Mouse (Mus musculus) left cerebral cortex, postnatal 36 days (tissue): Measurements from ENCODE around the gene A630095N17Rik. TPM values are rescaled to one million over a fixed set of nuclear protein-coding genes. Genes with fewer than 3 reads are reported as not detected.

Experiments used
- DNase-seq, 2 experiments: peaks; one replicate each; pipeline ENCODE4 v3.0.0; 2021 to 2022; ENCODE audit warnings: low spot score in 2 of 2, mixed read lengths in 1 of 2
- intact Hi-C: fragments of 180-260 bp; cut with DNase I; formaldehyde crosslinking; loops from one replicate; pipeline ENCODE4 v1.15.1; 2025
- total RNA-seq, 2 experiments: library from RNA; stranded (reverse); gene quantifications; 2 replicates each; pipeline ENCODE4 v1.2.3; 2021

The A630095N17Rik gene
- total RNA-seq, 2 experiments from 2014 or later, result not detected

DNA sequence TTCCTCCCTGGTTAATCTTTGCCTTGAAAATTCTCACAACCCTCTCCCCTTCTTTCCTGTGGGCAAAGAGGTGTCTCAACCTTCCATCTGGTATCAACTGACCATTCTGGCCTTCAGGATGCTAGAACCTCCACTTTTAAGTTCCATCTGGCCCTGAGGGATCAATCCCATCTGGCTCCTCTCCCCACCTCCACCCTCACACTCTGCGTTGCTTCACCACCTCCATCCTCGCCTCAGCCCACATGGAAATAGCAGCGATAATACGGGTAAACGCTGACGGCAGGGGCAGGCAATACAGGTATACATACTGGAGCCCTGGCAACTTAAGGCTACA lies 14.0 kb downstream of the A630095N17Rik start:
- intact Hi-C loops, result loop anchor here (1.0 to 2.0 kb wide), 2 partner anchors 18 to 45 kb away; partner anchors contain the start of gene Dnajb2
- DNase-seq, result peak in 1 of 2 experiments; percentile 67

DNA sequence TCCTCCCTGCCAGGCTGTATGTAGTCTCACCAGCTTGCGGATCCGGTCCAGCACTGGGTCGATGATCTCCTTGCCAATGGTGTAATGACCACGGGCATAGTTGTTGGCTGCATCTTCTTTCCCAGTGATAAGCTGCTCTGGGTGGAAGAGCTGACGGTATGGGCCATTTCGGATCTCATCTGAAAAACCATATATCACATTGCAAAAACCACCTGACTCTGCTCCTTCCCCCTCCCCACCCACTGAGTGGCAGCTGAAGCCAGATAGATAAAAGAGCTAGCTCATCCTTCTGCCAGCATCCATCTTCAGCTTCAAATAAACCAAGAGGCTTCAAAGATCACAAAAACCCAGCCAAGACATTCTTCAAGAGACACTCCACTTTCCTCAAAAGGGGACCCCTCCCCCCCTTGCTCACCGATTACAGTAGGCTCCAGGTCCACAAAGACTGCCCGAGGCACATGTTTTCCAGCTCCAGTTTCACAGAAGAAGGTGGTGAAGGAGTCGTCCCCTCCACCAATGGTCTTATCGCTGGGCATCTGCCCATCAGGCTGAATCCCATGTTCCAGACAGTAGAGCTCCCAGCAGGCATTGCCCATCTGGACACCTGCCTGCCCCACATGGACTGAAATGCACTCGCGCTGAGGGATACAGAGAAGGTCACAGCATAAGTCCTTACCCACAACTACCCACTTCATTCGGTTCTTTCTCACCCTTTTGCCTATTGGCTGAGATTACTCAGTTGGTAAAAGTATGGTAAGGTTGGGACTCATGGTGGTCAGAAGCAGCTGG lies 14.9 kb downstream of the A630095N17Rik start:
- intact Hi-C loops, result no loop called here
- DNase-seq, result no peak

DNA sequence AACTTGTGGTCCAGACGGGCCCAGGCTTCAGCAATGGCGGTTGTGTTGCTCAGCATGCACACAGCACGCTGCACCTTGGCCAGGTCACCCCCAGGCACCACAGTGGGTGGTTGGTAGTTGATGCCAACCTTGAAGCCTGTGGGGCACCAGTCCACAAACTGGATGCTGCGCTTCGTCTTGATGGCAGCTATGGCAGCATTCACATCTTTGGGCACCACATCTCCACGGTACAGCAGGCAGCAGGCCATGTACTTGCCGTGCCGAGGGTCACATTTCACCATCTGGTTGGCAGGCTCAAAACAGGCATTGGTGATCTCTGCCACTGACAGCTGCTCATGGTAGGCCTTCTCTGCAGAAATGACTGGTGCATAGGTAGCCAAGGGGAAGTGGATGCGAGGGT lies 16.1 kb downstream of the A630095N17Rik start:
- intact Hi-C loops, result no loop called here
- no peak for DNase-seq

DNA sequence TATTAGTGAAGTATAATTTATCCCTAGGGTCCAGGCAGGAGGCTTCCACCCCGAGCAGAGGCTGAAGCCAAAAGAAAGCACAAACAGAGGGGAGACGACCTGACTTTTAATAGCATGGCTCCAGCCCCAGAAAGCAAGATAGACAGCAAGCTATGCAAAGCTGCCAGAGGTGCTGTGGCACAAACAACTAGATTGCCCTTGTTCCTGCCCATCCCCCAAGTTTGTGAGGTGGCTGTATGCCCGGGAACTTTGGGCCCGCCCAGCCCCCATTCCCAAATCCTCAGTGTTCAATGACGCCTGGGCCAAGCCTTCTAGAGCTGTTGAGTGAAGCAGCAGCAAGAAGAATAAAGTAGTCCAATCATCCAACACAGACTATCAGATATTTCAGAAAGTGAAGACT lies 17.0 kb downstream of the A630095N17Rik start:
- intact Hi-C loops, result no loop called here
- peak in 1 of 2 experiments; percentile 63 for DNase-seq

DNA sequence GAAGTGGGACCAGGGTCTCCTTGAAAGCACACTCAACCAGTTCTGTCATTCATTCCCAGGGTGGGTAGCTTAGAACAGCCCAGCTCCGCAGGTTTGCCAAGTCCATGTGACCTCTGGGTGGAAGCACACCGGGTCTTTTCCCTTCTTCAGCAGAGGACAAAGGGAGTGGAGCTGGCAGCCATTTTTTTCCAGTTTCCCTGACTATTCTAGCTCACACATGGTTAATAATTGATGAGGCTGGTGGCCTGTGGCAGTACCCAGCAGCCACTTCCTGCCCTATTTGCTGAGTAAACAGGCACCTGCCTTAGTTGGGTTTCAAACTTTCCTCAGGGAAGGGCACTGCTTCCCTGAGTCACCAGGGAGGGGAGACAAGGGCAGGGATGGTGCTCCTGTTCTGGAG lies 17.5 kb downstream of the A630095N17Rik start:
- no peak for DNase-seq
- intact Hi-C loops, result no loop called here

DNA sequence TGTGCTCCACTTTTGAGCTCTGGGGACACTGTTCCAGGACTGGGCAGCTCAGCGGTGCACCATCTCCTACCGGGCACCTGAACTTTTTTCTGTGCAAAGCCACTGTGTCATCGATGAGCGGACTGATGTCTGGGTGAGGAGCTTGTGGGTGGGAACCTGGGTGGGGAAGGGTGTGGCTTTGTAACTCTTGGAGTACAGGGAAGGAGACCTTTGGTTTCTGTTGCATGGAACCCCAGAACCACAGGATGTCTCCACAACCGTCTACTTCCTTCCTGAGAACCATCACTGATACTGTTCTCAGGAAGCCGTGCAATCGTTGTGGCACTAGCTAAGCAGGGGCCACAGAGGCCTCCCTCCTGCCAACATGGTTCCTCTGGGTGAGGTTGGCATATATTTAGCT lies 18.8 kb downstream of the A630095N17Rik start:
- DNase-seq, result no peak
- intact Hi-C loops, result no loop called here

DNA sequence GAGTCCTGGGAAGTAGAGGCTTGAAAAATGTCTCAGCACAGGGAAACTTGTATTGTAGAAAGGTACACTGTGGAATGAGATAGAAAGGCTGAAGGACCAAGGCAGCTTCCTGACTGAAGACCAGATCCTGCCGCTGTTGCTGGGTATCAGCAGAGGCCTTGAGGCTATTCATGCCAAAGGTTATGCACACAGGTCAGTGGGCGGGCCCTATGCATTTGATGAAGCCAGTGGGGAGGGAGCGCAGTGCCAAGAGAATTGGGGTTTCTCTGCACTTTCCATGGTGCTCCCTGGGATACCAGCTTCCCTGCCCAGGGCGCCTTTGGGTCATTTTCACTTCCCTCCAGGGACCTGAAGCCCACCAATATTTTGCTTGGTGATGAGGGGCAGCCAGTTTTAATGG lies 19.4 kb downstream of the A630095N17Rik start:
- no peak for DNase-seq
- intact Hi-C loops, result no loop called here

DNA sequence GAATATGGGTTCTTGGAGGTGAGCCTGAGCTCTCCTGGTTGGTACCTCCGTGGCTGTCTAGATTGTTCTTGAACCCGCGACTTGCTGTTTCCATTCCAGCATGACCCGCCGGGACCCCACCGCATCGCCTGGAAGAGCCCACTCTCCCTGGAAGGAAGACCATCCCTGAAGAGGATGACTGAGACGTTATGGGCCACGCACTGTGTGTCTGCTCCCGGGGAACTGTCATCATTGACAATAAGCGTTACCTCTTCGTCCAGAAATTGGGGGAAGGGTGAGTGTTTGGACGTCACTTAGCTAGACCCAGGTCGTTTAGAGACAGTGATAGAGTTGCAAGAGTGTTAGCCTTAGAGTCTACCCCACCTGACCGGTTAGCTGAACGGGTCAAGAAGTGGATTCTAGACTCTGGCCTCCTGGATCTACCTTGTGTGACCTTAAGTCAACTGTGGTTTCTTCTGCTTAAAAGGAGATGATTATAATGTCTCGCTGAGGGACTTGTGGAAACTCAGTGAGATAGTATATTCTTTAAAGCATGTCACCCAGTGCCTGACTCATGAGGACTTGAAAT lies 20.7 kb downstream of the A630095N17Rik start:
- intact Hi-C loops, result no loop called here
- no peak for DNase-seq

DNA sequence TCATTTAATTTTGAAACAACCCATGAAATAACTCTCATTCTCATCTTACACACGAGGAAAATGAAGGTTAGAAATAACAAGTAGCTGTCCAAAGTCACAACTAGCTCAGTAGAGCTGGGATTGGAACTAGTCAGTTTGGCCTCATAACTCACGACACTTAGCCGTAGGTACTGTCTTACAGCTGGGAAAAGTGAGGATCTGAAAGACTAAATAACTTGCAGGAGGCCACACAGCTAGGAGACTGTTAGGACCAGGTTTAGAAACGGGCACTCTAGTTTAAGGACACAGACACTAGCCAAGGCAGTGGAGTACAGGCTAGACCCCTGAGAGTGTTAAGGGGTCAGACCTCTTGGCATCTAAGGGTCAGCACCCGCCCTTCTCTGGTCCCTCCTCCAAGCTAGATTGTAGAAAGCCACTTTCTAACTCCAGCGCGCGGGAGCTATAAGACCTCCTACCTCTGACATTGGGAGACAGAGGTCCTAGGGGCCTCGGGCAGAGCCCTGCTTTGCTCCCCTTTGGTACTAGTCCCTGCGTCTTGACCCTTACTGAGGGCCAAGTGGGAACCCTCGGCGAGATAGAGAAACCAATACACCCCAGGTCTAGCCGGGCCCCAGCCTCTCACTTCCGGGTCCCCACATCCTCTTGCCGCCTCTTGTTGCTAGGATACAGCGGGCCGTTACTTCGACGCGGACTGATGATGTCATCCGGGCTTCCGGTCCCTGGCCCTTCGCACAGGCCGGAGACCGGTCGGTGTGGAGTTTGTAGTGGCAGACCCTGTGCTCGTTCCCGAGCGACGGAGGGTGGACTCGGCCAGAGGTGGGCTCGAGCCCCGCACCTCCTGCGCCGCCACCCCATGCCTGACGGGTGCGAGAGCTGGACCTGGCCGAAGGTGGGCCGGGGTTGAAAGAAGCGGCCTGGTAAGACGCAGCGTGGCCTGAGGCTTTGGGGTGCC lies 21.5 kb downstream of the A630095N17Rik start, which contains the start of the genes Glb1l and Stk16:
Glb1l (minus strand) TSS at position 678 of the 952 bp plus-strand sequence.
Stk16 (plus strand) TSS at position 703 of the 952 bp plus-strand sequence.
- intact Hi-C loops, result no loop called here
- DNase-seq, result peak; percentile 97

DNA sequence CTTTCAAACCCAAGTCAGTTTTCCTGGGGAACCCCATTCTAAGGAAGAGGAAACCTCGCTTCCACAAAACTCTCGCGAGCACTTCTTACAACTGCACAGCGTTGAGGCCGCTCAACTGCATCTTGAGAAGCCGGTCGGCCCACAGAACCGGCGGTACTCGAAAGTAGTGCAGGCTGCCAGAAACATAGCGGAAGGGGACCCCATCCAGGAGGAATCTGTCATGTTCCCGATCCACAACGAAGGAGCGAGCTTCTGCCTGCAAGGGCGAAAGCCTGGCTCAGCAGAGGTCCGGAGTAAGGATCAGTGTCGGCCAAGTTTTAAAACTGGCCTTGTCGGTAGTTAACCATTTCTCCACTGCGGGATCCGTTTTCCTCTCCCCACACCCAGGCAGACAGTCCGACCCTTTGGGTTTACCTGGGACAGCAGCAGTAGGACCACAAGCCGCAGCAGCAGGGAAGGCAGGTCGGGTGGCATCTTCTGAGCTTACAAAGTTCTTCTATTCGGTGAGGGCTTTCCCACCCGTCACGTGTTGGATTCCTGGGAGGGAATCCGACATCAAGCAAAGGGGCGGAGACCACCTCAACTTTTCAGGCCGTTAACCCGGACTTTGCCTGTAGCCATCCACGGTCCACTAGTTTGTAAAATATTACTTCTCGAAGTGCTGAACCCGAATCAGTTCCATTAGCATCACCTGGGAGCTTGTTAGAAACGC lies 22.8 kb downstream of the A630095N17Rik start:
- intact Hi-C loops, result no loop called here
- DNase-seq, result no peak

DNA sequence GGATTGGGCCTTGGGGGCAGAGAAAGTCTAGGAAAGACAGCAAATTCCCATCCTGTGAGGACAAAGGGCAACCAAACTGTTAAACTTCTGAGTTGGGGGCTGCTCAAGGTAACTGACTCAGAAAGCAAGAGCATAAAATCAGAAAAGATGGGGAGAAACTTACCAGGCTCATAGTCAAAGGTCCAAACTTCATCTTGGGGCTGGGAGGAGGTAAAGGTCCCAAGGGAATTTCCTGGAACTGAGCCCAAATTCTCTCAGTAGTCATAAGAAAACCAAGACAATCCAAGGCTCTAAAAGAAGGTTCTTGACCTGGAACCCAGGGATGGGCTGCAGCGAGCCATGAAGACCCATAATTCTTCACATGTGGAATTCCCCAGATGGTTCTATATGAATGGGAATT lies 30.7 kb downstream of the A630095N17Rik start:
- no peak for DNase-seq
- intact Hi-C loops, result no loop called here

DNA sequence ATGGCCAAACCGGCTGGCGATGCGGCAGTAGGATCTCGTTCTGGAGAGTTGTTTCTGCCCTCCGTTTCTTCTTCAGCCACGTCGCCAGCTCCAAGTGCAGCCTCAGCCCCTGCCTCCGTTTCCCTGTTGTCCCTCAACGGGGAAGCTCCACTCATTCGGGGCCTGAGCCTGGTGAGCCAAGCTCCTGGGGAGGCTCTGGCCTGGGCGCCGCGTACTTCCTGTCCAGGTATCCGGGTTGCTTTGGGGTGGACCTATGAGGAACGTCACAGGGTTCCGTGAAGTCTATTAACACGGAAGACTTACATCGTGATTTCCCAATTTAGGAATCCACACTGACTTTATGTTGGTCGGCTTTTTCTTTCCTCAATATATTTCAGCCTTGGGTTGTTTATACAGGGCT lies 39.5 kb downstream of the A630095N17Rik start:
- intact Hi-C loops, result no loop called here
- DNase-seq, result no peak

DNA sequence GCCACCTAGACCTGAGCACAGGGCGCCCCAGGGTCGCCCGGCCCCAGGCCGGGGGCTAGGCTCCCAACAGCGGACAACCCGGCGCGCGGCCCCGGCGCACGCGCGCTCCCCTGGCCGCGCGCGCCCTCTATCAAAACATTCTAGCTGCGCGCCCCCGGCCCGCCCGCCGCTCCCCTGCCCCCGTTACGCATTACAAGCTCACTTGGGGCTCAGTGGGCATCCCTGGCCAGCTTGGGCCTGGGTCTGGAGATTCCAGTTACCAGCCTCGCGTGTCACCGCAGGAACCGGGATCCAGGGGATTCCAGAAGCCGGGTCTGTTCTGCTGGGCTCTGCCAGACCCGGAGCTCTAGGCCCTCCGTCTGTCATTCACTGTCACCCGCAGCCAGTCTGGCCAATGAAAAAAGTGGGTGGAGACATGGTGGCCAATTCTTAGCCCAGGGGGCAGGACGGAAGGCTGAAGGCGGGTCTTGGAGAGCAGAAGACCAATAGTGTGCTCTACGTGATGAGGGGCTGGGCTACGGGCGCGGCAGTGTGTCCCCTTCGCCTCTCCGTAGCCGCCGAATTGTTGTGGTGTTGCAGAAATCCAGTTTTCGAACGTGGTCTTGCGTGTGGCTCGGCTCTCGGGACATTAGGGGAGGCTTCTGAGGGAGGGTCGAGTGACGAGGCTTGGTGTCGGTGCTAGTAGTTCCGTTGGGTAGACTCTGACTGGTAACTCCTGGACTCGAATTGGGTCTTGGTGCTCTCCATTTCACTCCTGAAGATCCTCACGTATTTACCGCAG lies 40.1 kb downstream of the A630095N17Rik start, which contains the start of the genes Ankzf1 and Atg9a:
Ankzf1 (plus strand) TSS at position 530 of the 781 bp plus-strand sequence.
Atg9a (minus strand) TSS at position 575 of the 781 bp plus-strand sequence.
- DNase-seq, result peak; percentile 92 to 95
- intact Hi-C loops, result no loop called here

DNA sequence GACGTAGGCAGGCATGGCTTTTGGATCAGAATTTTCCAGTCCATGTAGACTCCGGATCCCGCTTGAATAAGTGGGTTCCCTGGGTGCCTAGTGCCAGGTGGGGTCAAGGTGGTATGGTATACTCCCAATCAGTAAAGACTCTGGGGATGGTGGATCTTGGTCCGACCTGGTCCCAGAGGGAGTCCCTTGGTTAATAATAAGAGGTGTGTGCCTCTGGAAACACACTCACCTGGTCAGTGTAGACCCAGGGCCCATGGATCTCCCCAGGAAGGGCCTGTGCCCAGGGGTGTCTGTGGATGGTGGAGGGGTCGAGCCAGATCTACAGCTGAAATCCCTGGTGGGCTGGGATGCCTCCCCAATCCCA lies 40.7 kb downstream of the A630095N17Rik start:
- intact Hi-C loops, result no loop called here
- no peak for DNase-seq

DNA sequence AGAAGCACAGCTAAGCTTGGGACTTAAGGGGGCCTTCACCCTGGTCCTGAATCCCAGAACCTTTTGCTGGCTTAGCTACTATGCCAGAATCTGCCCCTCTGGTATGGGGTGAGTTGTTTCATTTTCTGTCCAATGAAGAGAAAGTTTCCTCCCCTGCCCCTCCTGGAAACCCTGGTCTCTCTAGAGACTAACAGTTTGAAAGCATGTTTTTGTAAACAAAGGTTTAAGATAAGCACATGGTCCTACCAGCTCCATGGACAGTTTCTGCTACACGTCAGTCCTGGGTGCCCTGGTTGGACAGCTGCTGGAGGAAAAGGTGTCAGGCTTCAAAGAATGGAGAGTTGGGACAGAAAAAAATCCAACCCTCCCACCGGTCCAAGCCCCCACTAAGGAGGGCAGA lies 41.3 kb downstream of the A630095N17Rik start:
- DNase-seq, result no peak
- intact Hi-C loops, result no loop called here

DNA sequence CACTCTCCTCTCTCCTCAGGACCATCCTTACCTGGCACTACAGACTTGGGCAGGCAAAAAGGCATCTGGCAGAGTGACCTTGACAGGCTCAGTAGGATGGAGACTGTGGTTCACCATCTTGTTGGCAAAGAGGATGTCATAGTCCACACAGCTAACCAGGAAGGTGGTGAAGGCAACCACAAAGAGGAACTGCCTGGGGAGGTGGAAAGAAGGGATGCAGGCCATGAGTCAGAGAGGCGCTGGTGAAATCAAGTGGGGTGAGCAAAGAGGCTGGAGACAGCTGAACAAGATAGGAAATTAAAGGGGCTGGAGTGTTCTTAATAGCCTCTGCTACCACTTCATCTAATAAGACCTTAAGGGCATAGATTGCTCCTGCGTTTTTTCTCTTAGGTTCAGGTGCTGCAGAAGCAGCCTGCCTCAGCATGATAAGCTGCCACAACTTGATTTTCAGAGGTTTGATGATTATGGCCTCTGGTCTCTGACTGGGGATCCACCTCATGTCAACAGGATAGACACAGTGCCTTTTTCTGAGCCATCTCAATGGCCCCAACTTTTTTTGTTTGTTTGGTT lies 43.9 kb downstream of the A630095N17Rik start:
- intact Hi-C loops, result no loop called here
- no peak for DNase-seq

DNA sequence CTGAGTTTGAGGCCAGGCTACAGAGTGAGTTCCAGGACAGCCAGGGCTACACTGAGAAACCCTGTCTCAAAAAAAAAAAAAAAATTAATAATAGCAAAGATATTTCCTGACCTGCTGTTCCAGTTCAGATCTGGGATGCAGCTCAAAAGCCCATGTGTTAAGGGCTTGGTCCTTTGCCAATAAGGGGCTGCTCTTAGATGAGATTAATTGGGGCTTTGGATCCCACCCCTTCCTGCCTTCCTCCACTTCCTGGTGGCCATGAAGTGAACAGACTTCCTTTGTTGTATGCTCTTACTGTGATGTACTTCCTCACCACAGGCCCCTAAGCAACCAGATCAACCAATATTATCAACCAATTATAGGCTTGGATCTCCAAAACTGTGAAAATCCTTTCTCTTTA lies 44.8 kb downstream of the A630095N17Rik start:
- intact Hi-C loops, result no loop called here
- DNase-seq, result no peak

DNA sequence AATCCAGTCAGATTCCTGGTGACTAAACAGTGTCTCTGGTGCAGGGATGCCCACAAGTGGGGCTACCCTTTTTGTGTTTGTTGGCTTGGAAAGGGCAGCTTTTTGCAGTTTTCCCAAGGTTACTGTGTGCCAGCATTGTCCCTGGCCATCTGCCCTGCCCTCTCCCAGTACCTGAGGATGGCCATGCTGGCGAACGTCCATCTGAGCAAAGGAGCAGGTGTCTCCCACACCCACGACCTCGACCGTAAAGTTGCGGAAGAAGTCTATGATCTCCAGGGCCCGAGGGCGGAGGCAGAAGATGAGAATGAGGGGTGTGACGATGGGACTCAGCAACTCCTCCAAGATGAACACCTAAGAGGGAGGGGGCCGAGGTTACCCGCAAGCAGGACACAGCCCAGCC lies 46.4 kb downstream of the A630095N17Rik start:
- intact Hi-C loops, result no loop called here
- no peak for DNase-seq
